Mouse (Mus musculus): ENCODE data around the gene Arrb2. TPM values are rescaled to one million over a fixed set of nuclear protein-coding genes. Genes with fewer than 3 reads are reported as not detected.

Arrb2 gene
- 7.4 and 7.8 TPM in 2 replicates for polyA plus RNA-seq (2015; fragmentation: Nextera tagmentation; extraction: Ambion mirVana)

DNA sequence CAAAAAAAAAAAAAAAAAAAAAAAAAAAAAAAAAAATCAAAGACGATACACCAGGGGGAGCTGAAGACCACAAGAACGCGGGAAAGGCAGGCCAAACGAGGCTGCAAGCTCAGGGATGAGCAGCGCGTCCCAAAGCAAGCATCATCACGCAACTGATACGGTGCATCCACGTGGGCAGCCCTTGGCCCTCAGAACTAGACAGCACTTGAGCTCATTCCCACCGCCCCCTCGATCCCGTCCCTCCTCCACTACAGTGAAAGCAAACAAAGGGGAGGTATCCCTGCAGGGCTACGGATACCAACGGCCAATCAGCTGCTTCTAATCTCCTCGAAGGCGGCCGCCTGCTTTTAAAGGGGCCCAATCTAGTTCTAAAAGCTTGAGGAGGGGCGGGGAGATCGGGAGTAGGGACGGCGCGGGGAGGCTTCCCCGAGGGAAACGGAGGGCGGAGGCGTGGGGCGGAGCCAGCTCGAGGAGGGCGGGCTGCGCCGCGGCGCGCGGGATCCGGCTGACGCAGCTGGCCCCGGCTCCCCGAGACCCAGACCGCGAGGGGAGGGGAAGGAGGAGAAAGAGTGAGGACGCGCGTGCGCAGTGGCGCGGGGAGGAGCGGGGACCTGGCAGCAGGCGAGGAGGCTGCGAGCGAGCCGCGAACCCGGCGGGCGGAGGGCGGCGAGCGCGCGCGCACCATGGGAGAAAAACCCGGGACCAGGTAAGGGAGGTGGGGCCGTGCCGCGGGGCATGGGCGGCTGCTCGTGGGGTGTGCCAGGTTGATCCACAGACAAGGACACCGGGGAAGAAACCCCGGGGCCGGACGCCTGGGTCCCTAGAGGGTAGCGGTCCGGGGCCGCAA, at the start of gene Arrb2:
Arrb2 (plus strand) TSS at position 588 of the 847 bp plus-strand sequence.
- under 1% methylated on average over 67 of the region's 75 CpGs for WGBS

DNA sequence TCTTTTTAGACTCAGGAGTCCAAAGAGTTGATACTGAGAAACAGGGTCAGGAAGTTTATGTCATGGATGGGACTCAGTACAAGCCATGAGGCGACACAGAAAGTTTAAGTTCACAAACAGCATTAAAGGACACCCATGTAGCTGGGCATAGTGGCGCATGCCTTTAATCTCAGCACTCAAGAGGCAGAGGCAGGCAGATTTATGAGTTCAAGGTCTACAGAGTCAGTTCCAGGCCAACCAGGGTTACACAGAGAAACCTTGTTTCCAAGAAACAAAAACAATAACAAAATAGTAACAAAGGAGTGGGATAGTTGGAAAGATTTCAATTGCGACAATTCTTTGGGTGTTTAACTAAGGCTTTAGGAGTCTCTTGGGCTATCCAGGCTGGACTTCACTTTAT, 48.3 kb upstream of the Arrb2 start:
- ATAC-seq = no peak
- H3K27ac ChIP-seq (ENCODE audit: low read depth, low read length) = no peak overlapping the region
- 81% methylated on average over 3 of the region's 3 CpGs for WGBS
- H3K9me3 ChIP-seq (ENCODE audit: control insufficient read depth) = no peaks in the 10 kb centered on the region
- no peak overlapping the region for H3K4me2 ChIP-seq (replicated peaks; ENCODE audit: low read depth)
- H3K27me3 ChIP-seq (replicated peaks; ENCODE audit: control insufficient read depth, insufficient read depth, low read length) = no peaks in the 10 kb centered on the region
- no peak overlapping the region for H3K9ac ChIP-seq (ENCODE audit: low read depth, low read length)
- H3K4me3 ChIP-seq (ENCODE audit: low read depth, low read length) = no peak overlapping the region
- no peak for TF ChIP-seq CTCF (IDR thresholded peaks at IDR 0.05; ENCODE audit: low read depth)
- H3K4me1 ChIP-seq (replicated peaks; ENCODE audit: control insufficient read depth, insufficient read depth, low read length) = no peaks in the 10 kb centered on the region
- no peaks in the 10 kb centered on the region for H3K36me3 ChIP-seq (ENCODE audit: control insufficient read depth, insufficient read depth)

More for the DNA sequence above, at the start of gene Arrb2:
- Histone ChIP-seq H3K36me3 (ENCODE audit: control insufficient read depth, insufficient read depth) (peaks cover 14% of the 10 kb centered on the region; the same call in 1 of the 2 replicates), H3K4me1 (replicated peaks; ENCODE audit: control insufficient read depth, insufficient read depth, low read length) (peaks cover 6% of the 10 kb centered on the region; the same call in 1 of the 2 replicates), H3K4me3 (ENCODE audit: low read depth, low read length) (peak within 1 kb of the TSS; percentile 68), H3K9me3 (ENCODE audit: control insufficient read depth) (no peaks in the 10 kb centered on the region), H3K9ac (ENCODE audit: low read depth, low read length) (peak within 1 kb of the TSS; percentile 52), H3K27ac (ENCODE audit: low read depth, low read length) (peak within 1 kb of the TSS; percentile 22; the same call in 1 of the 2 replicates), H3K4me2 (replicated peaks; ENCODE audit: low read depth) (peak within 1 kb of the TSS; percentile 93), H3K27me3 (replicated peaks; ENCODE audit: control insufficient read depth, insufficient read depth, low read length) (no peaks in the 10 kb centered on the region)
- peak; percentile 96 for ATAC-seq
- peak; percentile 77 for TF ChIP-seq CTCF (IDR thresholded peaks at IDR 0.05; ENCODE audit: low read depth)

DNA sequence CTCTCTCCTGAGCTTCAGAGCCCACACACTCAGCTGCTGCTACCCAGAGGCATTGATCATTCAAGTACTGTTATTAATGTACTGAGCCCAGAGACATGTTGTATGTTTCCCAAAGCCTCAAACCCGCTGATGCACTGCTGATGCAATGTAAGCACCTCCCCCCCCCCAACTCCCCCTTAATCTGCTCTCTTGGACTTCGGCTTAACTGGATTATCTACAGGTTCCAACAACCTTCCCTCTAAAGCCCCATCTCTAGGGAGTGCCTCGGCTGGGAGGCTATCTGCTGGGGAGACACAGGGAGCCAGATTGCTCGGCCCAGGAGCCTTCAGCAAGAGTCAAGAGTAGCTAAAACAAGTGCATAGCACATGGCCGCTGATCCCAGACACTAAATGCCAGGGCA, 45.0 kb upstream of the Arrb2 start:
- Histone ChIP-seq H3K9me3 (ENCODE audit: control insufficient read depth) (no peaks in the 10 kb centered on the region), H3K9ac (ENCODE audit: low read depth, low read length) (no peak overlapping the region), H3K36me3 (ENCODE audit: control insufficient read depth, insufficient read depth) (peaks cover 7% of the 10 kb centered on the region; the same call in 1 of the 2 replicates), H3K27ac (ENCODE audit: low read depth, low read length) (no peak overlapping the region), H3K4me3 (ENCODE audit: low read depth, low read length) (no peak overlapping the region), H3K4me1 (replicated peaks; ENCODE audit: control insufficient read depth, insufficient read depth, low read length) (no peaks in the 10 kb centered on the region), H3K4me2 (replicated peaks; ENCODE audit: low read depth) (no peak overlapping the region), H3K27me3 (replicated peaks; ENCODE audit: control insufficient read depth, insufficient read depth, low read length) (no peaks in the 10 kb centered on the region)
- no peak for ATAC-seq
- 78% methylated on average over 5 of the region's 5 CpGs for WGBS
- TF ChIP-seq CTCF (IDR thresholded peaks at IDR 0.05; ENCODE audit: low read depth) = no peak

DNA sequence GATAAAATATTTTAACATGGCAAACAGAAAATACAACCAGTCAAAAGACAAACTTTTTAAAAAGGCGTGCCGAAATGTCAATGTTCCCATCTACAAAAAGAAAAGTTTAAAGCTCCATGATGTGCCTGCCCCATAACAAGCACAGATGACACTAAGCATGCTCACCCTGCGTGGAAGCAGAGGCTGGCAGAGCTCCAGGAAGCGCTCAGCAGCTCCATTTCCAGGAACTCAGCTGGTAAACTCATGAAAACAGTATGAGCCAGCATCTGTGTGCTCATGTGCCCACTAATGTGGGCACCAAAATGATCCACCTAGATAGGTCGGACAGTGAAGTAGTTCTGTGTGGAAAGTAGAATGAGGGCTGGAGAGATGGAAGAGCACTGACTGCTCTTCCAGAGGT, 43.0 kb upstream of the Arrb2 start:
- Histone ChIP-seq H3K27ac (ENCODE audit: low read depth, low read length) (no peak overlapping the region), H3K4me1 (replicated peaks; ENCODE audit: control insufficient read depth, insufficient read depth, low read length) (no peaks in the 10 kb centered on the region), H3K36me3 (ENCODE audit: control insufficient read depth, insufficient read depth) (peaks cover 24% of the 10 kb centered on the region), H3K4me2 (replicated peaks; ENCODE audit: low read depth) (no peak overlapping the region), H3K9ac (ENCODE audit: low read depth, low read length) (no peak overlapping the region), H3K9me3 (ENCODE audit: control insufficient read depth) (no peaks in the 10 kb centered on the region), H3K4me3 (ENCODE audit: low read depth, low read length) (no peak overlapping the region), H3K27me3 (replicated peaks; ENCODE audit: control insufficient read depth, insufficient read depth, low read length) (no peaks in the 10 kb centered on the region)
- ATAC-seq = no peak
- WGBS = 75% methylated on average over 5 of the region's 5 CpGs
- TF ChIP-seq CTCF (IDR thresholded peaks at IDR 0.05; ENCODE audit: low read depth) = no peak

DNA sequence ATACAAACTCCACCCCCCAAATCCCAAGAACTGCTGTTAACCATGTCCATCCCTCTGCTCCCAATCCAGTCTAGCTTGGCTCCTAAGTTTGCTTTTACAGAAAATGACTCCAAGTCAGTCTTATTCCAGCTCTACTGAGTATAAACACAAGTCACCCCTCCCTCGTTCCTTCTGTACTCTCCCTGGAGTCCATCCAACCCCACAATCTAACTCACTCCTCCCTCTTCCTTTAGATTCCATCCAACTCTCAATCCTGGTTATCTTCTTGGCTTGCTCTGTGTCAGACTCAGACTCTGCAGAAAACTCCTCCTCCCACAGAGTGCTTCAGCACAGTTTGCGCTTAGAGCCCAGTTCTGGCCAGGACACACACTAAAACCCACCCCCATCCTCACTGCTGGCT, 28.8 kb upstream of the Arrb2 start:
- 73% methylated on average over 2 of the region's 2 CpGs for WGBS
- H3K4me3 ChIP-seq (ENCODE audit: low read depth, low read length) = no peak overlapping the region
- H3K9ac ChIP-seq (ENCODE audit: low read depth, low read length) = no peak overlapping the region
- ATAC-seq = no peak
- TF ChIP-seq CTCF (IDR thresholded peaks at IDR 0.05; ENCODE audit: low read depth) = no peak
- H3K9me3 ChIP-seq (ENCODE audit: control insufficient read depth) = no peaks in the 10 kb centered on the region
- no peaks in the 10 kb centered on the region for H3K27me3 ChIP-seq (replicated peaks; ENCODE audit: control insufficient read depth, insufficient read depth, low read length)
- H3K4me1 ChIP-seq (replicated peaks; ENCODE audit: control insufficient read depth, insufficient read depth, low read length) = 0 out of 2 replicates have a peak, but pooled peaks cover 1% of the 10 kb centered on the region
- H3K36me3 ChIP-seq (ENCODE audit: control insufficient read depth, insufficient read depth) = peaks cover 46% of the 10 kb centered on the region
- H3K27ac ChIP-seq (ENCODE audit: low read depth, low read length) = no peak overlapping the region
- H3K4me2 ChIP-seq (replicated peaks; ENCODE audit: low read depth) = no peak overlapping the region; the same call in 1 of the 2 replicates

DNA sequence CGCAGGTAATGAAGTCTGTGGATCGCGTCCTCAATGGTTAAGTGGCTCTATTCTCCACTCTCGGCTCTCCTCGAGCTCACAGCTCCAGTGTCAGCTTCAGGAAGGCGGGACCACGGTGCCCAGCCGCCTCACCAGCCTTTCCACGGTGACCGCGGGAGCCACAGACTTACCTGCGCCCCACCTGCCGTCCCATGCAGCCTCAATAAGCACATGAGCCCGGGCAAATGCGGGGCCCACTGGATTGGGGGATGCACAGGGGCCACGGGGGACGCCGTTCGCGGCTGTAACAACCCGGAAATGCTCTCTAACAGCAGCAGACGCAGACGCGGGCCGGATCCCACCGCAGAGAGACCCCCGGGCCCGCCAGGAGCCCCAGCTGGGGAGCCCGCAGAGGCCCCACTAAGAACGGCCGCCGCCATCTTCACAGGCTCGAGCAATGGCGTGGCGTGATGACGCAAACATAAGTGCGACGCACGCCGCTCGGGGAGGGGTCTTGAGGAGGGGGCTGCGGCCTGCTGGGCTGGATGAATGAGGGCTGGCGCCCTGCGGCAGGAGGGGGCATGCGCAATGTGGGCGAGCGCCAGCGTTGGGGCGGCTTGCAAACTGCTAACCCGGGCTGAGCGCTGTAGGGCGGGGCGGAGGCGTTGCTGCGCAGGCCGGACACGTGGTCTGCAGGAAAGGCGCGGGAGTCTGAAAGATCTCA, 22.7 kb upstream of the Arrb2 start, which contains the start of gene Pelp1:
Pelp1 (minus strand) TSS at position 438 of the 703 bp plus-strand sequence.
- peak; percentile 84 for ATAC-seq
- Histone ChIP-seq H3K9me3 (ENCODE audit: control insufficient read depth) (no peaks in the 10 kb centered on the region), H3K4me2 (replicated peaks; ENCODE audit: low read depth) (peak within 1 kb of the TSS; percentile 97), H3K36me3 (ENCODE audit: control insufficient read depth, insufficient read depth) (peaks cover 16% of the 10 kb centered on the region), H3K4me1 (replicated peaks; ENCODE audit: control insufficient read depth, insufficient read depth, low read length) (0 out of 2 replicates have a peak, but pooled peaks cover 4% of the 10 kb centered on the region), H3K9ac (ENCODE audit: low read depth, low read length) (peak within 1 kb of the TSS; percentile 91), H3K27ac (ENCODE audit: low read depth, low read length) (peak within 1 kb of the TSS; percentile 77), H3K27me3 (replicated peaks; ENCODE audit: control insufficient read depth, insufficient read depth, low read length) (no peaks in the 10 kb centered on the region), H3K4me3 (ENCODE audit: low read depth, low read length) (peak within 1 kb of the TSS; percentile 93)
- WGBS = under 1% methylated on average over 59 of the region's 59 CpGs
- TF ChIP-seq CTCF (IDR thresholded peaks at IDR 0.05; ENCODE audit: low read depth) = no peak

Data from intestine, postnatal 0 days (tissue).